ENCODE assay signal across 11 mouse cellular contexts in genomic region chr13:111658501-111659280, GRCm38 (mm10). TPM values are rescaled to one million over a fixed set of nuclear protein-coding genes. Genes with fewer than 3 reads are reported as not detected.
DNase-seq lines count a peak whose midpoint lies in the region; ATAC-seq and TF ChIP-seq lines count a peak whose summit lies in the region.
"Had no signal": no experiment of that assay in that cellular context is flagged by ENCODE, and none has a peak within 500 bp of the region (broad histone marks: within the 10 kb centered on the region; RNA-seq: fewer than 3 reads in every experiment).

No protein-coding gene starts in this region.

- no peak overlapping the region for H3K4me3 ChIP-seq in stomach, postnatal 0 days (ENCODE audit: low read depth, low read length)
- H3K4me3 ChIP-seq in hindbrain, postnatal 0 days (ENCODE audit: low read length), result no peak overlapping the region
- H3K4me3 ChIP-seq: midbrain, embryonic 15.5 days had no signal

- H3K9ac ChIP-seq in stomach, postnatal 0 days (ENCODE audit: low read length), result no peak overlapping the region
- H3K9ac ChIP-seq in hindbrain, postnatal 0 days (replicated peaks; ENCODE audit: low read length), result no peak overlapping the region
- H3K9ac ChIP-seq: midbrain, embryonic 15.5 days had no signal

- peak; percentile 2 for DNase-seq in ovary, postnatal 10 days (ENCODE audit: low spot score)
- no peak for DNase-seq in ovary, adult 18-20 months (ENCODE audit: low spot score)
- peak; percentile 27 for DNase-seq in forelimb bud, embryonic 11.5 days (ENCODE audit: low read depth, low spot score)
- DNase-seq in hindlimb bud, embryonic 11.5 days (ENCODE audit: extremely low spot score, low read depth, low spot score), result peak; percentile 8
- DNase-seq in stomach, postnatal 0 days (ENCODE audit: low spot score), result no peak
- no peak for DNase-seq in right cerebral cortex, postnatal 14 days
- no peak for DNase-seq in cerebellum, adult 9-10 months
- no peak for DNase-seq in hindbrain, postnatal 0 days (ENCODE audit: low spot score)
- DNase-seq: layer of hippocampus, adult 9-11 months; right cerebral cortex, adult 18-20 months had no signal

- no peaks in the 10 kb centered on the region for H3K9me3 ChIP-seq in stomach, postnatal 0 days (ENCODE audit: control insufficient read depth, low read length)
- H3K9me3 ChIP-seq in hindbrain, postnatal 0 days (ENCODE audit: low read length), result no peaks in the 10 kb centered on the region
- H3K9me3 ChIP-seq: midbrain, embryonic 15.5 days had no signal

- ATAC-seq in stomach, postnatal 0 days (ENCODE audit: low FRiP score, low TSS enrichment), result peak; percentile 45; the same call in 1 of the 2 replicates
- ATAC-seq in hindbrain, postnatal 0 days, result no peak
- ATAC-seq: midbrain, embryonic 15.5 days had no signal

- WGBS in stomach, postnatal 0 days, result 59% methylated on average over 12 of the region's 12 CpGs
- WGBS in hindbrain, postnatal 0 days, result 68% methylated on average over 12 of the region's 12 CpGs

- no peak overlapping the region for H3K27ac ChIP-seq in stomach, postnatal 0 days (replicated peaks)
- no peak overlapping the region for H3K27ac ChIP-seq in hindbrain, postnatal 0 days
- H3K27ac ChIP-seq: midbrain, embryonic 15.5 days had no signal

- no peak overlapping the region for H3K4me2 ChIP-seq in stomach, postnatal 0 days (replicated peaks; ENCODE audit: low read depth)
- H3K4me2 ChIP-seq in hindbrain, postnatal 0 days (ENCODE audit: low read depth, low read length), result no peak overlapping the region
- H3K4me2 ChIP-seq: midbrain, embryonic 15.5 days had no signal

- TF ChIP-seq EP300 in stomach, postnatal 0 days (optimal IDR thresholded peaks at IDR 0.05), result no peak

- no peaks in the 10 kb centered on the region for H3K4me1 ChIP-seq in stomach, postnatal 0 days (replicated peaks; ENCODE audit: control insufficient read depth, insufficient read depth)
- H3K4me1 ChIP-seq in hindbrain, postnatal 0 days (ENCODE audit: insufficient read depth, low read length), result no peaks in the 10 kb centered on the region
- H3K4me1 ChIP-seq: midbrain, embryonic 15.5 days had no signal

- H3K27me3 ChIP-seq in stomach, postnatal 0 days (ENCODE audit: control insufficient read depth, insufficient read depth, low read length), result no peaks in the 10 kb centered on the region
- no peaks in the 10 kb centered on the region for H3K27me3 ChIP-seq in hindbrain, postnatal 0 days (ENCODE audit: insufficient read depth, low read length)
- H3K27me3 ChIP-seq: midbrain, embryonic 15.5 days had no signal

- TF ChIP-seq CTCF in stomach, postnatal 0 days (IDR thresholded peaks at IDR 0.05; ENCODE audit: low read depth), result no peak
- TF ChIP-seq CTCF in hindbrain, postnatal 0 days (IDR thresholded peaks at IDR 0.05; ENCODE audit: low read depth), result no peak

- H3K36me3 ChIP-seq in stomach, postnatal 0 days (ENCODE audit: control insufficient read depth, insufficient read depth, low read length), result no peaks in the 10 kb centered on the region
- no peaks in the 10 kb centered on the region for H3K36me3 ChIP-seq in hindbrain, postnatal 0 days (ENCODE audit: insufficient read depth, low read length)
- H3K36me3 ChIP-seq: midbrain, embryonic 15.5 days had no signal

RNA-seq across cellular contexts. Expression of gene Mier3, which starts 22.1 kb away (rescaled TPM):
- polyA plus RNA-seq in stomach, postnatal 0 days (2015; fragmentation: Nextera tagmentation; extraction: Ambion mirVana), result 10.6 and 12.0 TPM in 2 replicates
- total RNA-seq in hindbrain, postnatal 0 days (2014; rRNA removed), result 28.1 and 32.6 TPM in 2 replicates
- 13.5 and 14.1 TPM in 2 replicates for polyA plus RNA-seq in hindbrain, postnatal 0 days (2015; fragmentation: Nextera tagmentation; extraction: Ambion mirVana)

Comparison
In these comparisons a context has a peak if more than half of its experiments do, and no peak if none do; other contexts are left out.
1. DNase-seq: peak in ovary, postnatal 10 days (single experiment), forelimb bud, embryonic 11.5 days (single experiment) and hindlimb bud, embryonic 11.5 days (single experiment); none in ovary, adult 18-20 months (single experiment), stomach, postnatal 0 days (single experiment), right cerebral cortex, postnatal 14 days (single experiment), cerebellum, adult 9-10 months (single experiment) and hindbrain, postnatal 0 days (single experiment).